Mouse (Mus musculus) kidney, adult 2 months (tissue): ENCODE measurements around the gene Gpr141.

Source experiments
- CTCF ChIP-seq: fragments of 200-500 bp; conservative IDR thresholded peaks from 2 replicates; pipeline ENCODE4 v1.5.1; 2011; ENCODE audit warnings: low read depth, mild to moderate bottlenecking, control low read depth, low read length, moderate library complexity, mixed read lengths; ENCODE audit not compliant: insufficient read depth, insufficient read length
- POLR2A ChIP-seq: fragments of 200-500 bp; IDR thresholded peaks from one replicate; pipeline ENCODE4 v1.6.1; 2011; ENCODE audit warnings: low read depth, low read length, control low read depth

DNA sequence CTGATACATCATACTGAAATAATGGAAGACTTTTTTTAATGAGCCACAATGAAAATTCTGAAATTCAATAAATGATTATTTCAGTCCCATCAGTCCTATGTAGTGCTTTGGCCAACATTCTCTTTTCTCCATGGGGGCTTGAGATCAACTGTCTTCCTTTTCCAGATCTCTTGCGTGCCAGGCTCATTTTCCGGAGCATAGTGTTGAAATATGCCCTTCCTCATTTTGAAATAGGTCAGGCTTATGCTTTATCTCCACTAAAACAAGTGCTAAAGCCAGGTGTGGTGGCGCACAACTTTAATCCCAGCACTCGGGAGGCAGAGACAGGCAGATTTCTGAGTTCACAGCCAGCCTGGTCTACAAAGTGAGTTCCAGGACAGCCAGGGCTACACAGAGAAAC lies 6.5 kb upstream of the Gpr141 start:
- no peak for TF ChIP-seq POLR2A
- no peak for TF ChIP-seq CTCF
